Mouse (Mus musculus): ENCODE measurements around the gene Hsdl2. TPM values are rescaled to one million over a fixed set of nuclear protein-coding genes. Genes with fewer than 3 reads are reported as not detected.

The Hsdl2 gene
- total and polyA plus RNA-seq, 2 experiments from 2014 or later, result 17.2 to 24.7 TPM

- 92% methylated on average over 5 of the region's 5 CpGs for WGBS
- Histone ChIP-seq H3K9me3 (ENCODE audit: low read length) (no peaks in the 10 kb centered on the region), H3K36me3 (ENCODE audit: insufficient read depth) (no peaks in the 10 kb centered on the region), H3K4me1 (ENCODE audit: insufficient read depth) (no peaks in the 10 kb centered on the region), H3K4me2 (ENCODE audit: low read depth) (no peak overlapping the region), H3K27ac (ENCODE audit: low read depth, low read length) (no peak overlapping the region), H3K4me3 (ENCODE audit: low read depth, low read length) (no peak overlapping the region), H3K9ac (no peak overlapping the region), H3K27me3 (ENCODE audit: insufficient read depth, low read length) (no peaks in the 10 kb centered on the region)
- ATAC-seq (no peak), DNase-seq (no peak)
- TF ChIP-seq CTCF (IDR thresholded peaks at IDR 0.05; ENCODE audit: low read depth), result no peak
Observed at GRCm38 (mm10) chr4:59649119-59649518, 67.8 kb downstream of the Hsdl2 start.

- H3K9me3 ChIP-seq (ENCODE audit: low read length), result no peaks in the 10 kb centered on the region
- no peak overlapping the region for H3K27ac ChIP-seq (ENCODE audit: low read depth, low read length)
- TF ChIP-seq CTCF (IDR thresholded peaks at IDR 0.05; ENCODE audit: low read depth), result no peak
- ATAC-seq (no peak), DNase-seq (no peak)
- H3K36me3 ChIP-seq (ENCODE audit: insufficient read depth), result no peaks in the 10 kb centered on the region
- no peaks in the 10 kb centered on the region for H3K4me1 ChIP-seq (ENCODE audit: insufficient read depth)
- no peaks in the 10 kb centered on the region for H3K27me3 ChIP-seq (ENCODE audit: insufficient read depth, low read length)
- no peak overlapping the region for H3K4me2 ChIP-seq (ENCODE audit: low read depth)
- H3K4me3 ChIP-seq (ENCODE audit: low read depth, low read length), result no peak overlapping the region
- WGBS, result 92% methylated on average over 1 of the region's 1 CpGs
- H3K9ac ChIP-seq, result no peak overlapping the region
Observed at GRCm38 (mm10) chr4:59652166-59652681, 70.9 kb downstream of the Hsdl2 start.

GRCm38 (mm10) chr4:59656061-59656642, 74.8 kb downstream of the Hsdl2 start:
- H3K4me3 ChIP-seq (ENCODE audit: low read depth, low read length), result no peak overlapping the region
- ATAC-seq (no peak), DNase-seq (no peak)
- no peaks in the 10 kb centered on the region for H3K4me1 ChIP-seq (ENCODE audit: insufficient read depth)
- no peak for TF ChIP-seq CTCF (IDR thresholded peaks at IDR 0.05; ENCODE audit: low read depth)
- no peak overlapping the region for H3K9ac ChIP-seq
- H3K4me2 ChIP-seq (ENCODE audit: low read depth), result no peak overlapping the region
- 81% methylated on average over 5 of the region's 5 CpGs for WGBS
- no peaks in the 10 kb centered on the region for H3K9me3 ChIP-seq (ENCODE audit: low read length)
- no peaks in the 10 kb centered on the region for H3K27me3 ChIP-seq (ENCODE audit: insufficient read depth, low read length)
- H3K36me3 ChIP-seq (ENCODE audit: insufficient read depth), result no peaks in the 10 kb centered on the region
- H3K27ac ChIP-seq (ENCODE audit: low read depth, low read length), result no peak overlapping the region

GRCm38 (mm10) chr4:59662163-59662562, 80.8 kb downstream of the Hsdl2 start:
- Histone ChIP-seq H3K4me3 (ENCODE audit: low read depth, low read length) (no peak overlapping the region), H3K9me3 (ENCODE audit: low read length) (no peaks in the 10 kb centered on the region), H3K36me3 (ENCODE audit: insufficient read depth) (no peaks in the 10 kb centered on the region), H3K27me3 (ENCODE audit: insufficient read depth, low read length) (no peaks in the 10 kb centered on the region), H3K4me1 (ENCODE audit: insufficient read depth) (no peaks in the 10 kb centered on the region), H3K9ac (no peak overlapping the region), H3K4me2 (ENCODE audit: low read depth) (no peak overlapping the region), H3K27ac (ENCODE audit: low read depth, low read length) (no peak overlapping the region)
- no peak for ATAC-seq
- DNase-seq, result no peak
- TF ChIP-seq CTCF (IDR thresholded peaks at IDR 0.05; ENCODE audit: low read depth), result no peak
- 95% methylated on average over 1 of the region's 1 CpGs for WGBS

GRCm38 (mm10) chr4:59663451-59663850, 82.1 kb downstream of the Hsdl2 start:
- Histone ChIP-seq H3K27ac (ENCODE audit: low read depth, low read length) (no peak overlapping the region), H3K4me3 (ENCODE audit: low read depth, low read length) (no peak overlapping the region), H3K9me3 (ENCODE audit: low read length) (no peaks in the 10 kb centered on the region), H3K4me1 (ENCODE audit: insufficient read depth) (no peaks in the 10 kb centered on the region), H3K36me3 (ENCODE audit: insufficient read depth) (no peaks in the 10 kb centered on the region), H3K27me3 (ENCODE audit: insufficient read depth, low read length) (no peaks in the 10 kb centered on the region), H3K4me2 (ENCODE audit: low read depth) (no peak overlapping the region), H3K9ac (no peak overlapping the region)
- TF ChIP-seq CTCF (IDR thresholded peaks at IDR 0.05; ENCODE audit: low read depth), result no peak
- no peak for ATAC-seq
- DNase-seq, result no peak
- 96% methylated on average over 6 of the region's 6 CpGs for WGBS

GRCm38 (mm10) chr4:59666550-59667317, 85.4 kb downstream of the Hsdl2 start:
- no peaks in the 10 kb centered on the region for H3K9me3 ChIP-seq (ENCODE audit: low read length)
- no peak for TF ChIP-seq CTCF (IDR thresholded peaks at IDR 0.05; ENCODE audit: low read depth)
- H3K36me3 ChIP-seq (ENCODE audit: insufficient read depth), result no peaks in the 10 kb centered on the region
- no peak overlapping the region for H3K4me3 ChIP-seq (ENCODE audit: low read depth, low read length)
- no peak overlapping the region for H3K27ac ChIP-seq (ENCODE audit: low read depth, low read length)
- ATAC-seq (no peak), DNase-seq (no peak)
- H3K4me1 ChIP-seq (ENCODE audit: insufficient read depth), result no peaks in the 10 kb centered on the region
- H3K27me3 ChIP-seq (ENCODE audit: insufficient read depth, low read length), result no peaks in the 10 kb centered on the region
- H3K9ac ChIP-seq, result no peak overlapping the region
- H3K4me2 ChIP-seq (ENCODE audit: low read depth), result no peak overlapping the region
- WGBS, result 67% methylated on average over 3 of the region's 3 CpGs

GRCm38 (mm10) chr4:59668050-59668449, 86.7 kb downstream of the Hsdl2 start:
- no peaks in the 10 kb centered on the region for H3K36me3 ChIP-seq (ENCODE audit: insufficient read depth)
- H3K4me3 ChIP-seq (ENCODE audit: low read depth, low read length), result no peak overlapping the region
- no peak overlapping the region for H3K4me2 ChIP-seq (ENCODE audit: low read depth)
- DNase-seq, result no peak
- ATAC-seq, result no peak
- WGBS, result 65% methylated on average over 3 of the region's 3 CpGs
- H3K9me3 ChIP-seq (ENCODE audit: low read length), result no peaks in the 10 kb centered on the region
- no peaks in the 10 kb centered on the region for H3K27me3 ChIP-seq (ENCODE audit: insufficient read depth, low read length)
- H3K27ac ChIP-seq (ENCODE audit: low read depth, low read length), result no peak overlapping the region
- TF ChIP-seq CTCF (IDR thresholded peaks at IDR 0.05; ENCODE audit: low read depth), result no peak
- no peak overlapping the region for H3K9ac ChIP-seq
- H3K4me1 ChIP-seq (ENCODE audit: insufficient read depth), result no peaks in the 10 kb centered on the region

Other genes starting within 250 kb of the Hsdl2 start
- gene Susd1, start 142.9 kb upstream of the Hsdl2 start, total RNA-seq (2014; rRNA removed), result 7.9 and 8.7 TPM in 2 replicates
- gene Susd1, start 142.9 kb upstream of the Hsdl2 start, polyA plus RNA-seq (2015; fragmentation: Nextera tagmentation; extraction: Ambion mirVana), result 1.2 and 1.6 TPM in 2 replicates
- gene Ptbp3, start 32.2 kb upstream of the Hsdl2 start, total RNA-seq (2014; rRNA removed), result 30.8 and 33.7 TPM in 2 replicates
- 10.3 and 10.9 TPM in 2 replicates for gene Ptbp3, start 32.2 kb upstream of the Hsdl2 start, polyA plus RNA-seq (2015; fragmentation: Nextera tagmentation; extraction: Ambion mirVana)
- gene E130308A19Rik, start 44.6 kb downstream of the Hsdl2 start, total RNA-seq (2014; rRNA removed), result 14.5 and 22.6 TPM in 2 replicates
- 15.6 and 24.9 TPM in 2 replicates for gene E130308A19Rik, start 44.6 kb downstream of the Hsdl2 start, polyA plus RNA-seq (2015; fragmentation: Nextera tagmentation; extraction: Ambion mirVana)
- gene Inip, start 220.0 kb downstream of the Hsdl2 start, total RNA-seq (2014; rRNA removed), result 31.3 and 34.1 TPM in 2 replicates
- 39.2 and 43.2 TPM in 2 replicates for gene Inip, start 220.0 kb downstream of the Hsdl2 start, polyA plus RNA-seq (2015; fragmentation: Nextera tagmentation; extraction: Ambion mirVana)
- 22.7 and 31.4 TPM in 2 replicates for gene Snx30, start 224.3 kb downstream of the Hsdl2 start, total RNA-seq (2014; rRNA removed)
- 9.8 and 16.9 TPM in 2 replicates for gene Snx30, start 224.3 kb downstream of the Hsdl2 start, polyA plus RNA-seq (2015; fragmentation: Nextera tagmentation; extraction: Ambion mirVana)